Mouse (Mus musculus) embryo, embryonic 9.5 days (tissue): ENCODE data around the gene Tbc1d7.

Source experiments
- DNase-seq: peaks from one replicate; pipeline ENCODE4 v3.0.0-alpha.2; 2017; ENCODE audit errors: extremely low spot score

Gene Tbc1d7

DNA sequence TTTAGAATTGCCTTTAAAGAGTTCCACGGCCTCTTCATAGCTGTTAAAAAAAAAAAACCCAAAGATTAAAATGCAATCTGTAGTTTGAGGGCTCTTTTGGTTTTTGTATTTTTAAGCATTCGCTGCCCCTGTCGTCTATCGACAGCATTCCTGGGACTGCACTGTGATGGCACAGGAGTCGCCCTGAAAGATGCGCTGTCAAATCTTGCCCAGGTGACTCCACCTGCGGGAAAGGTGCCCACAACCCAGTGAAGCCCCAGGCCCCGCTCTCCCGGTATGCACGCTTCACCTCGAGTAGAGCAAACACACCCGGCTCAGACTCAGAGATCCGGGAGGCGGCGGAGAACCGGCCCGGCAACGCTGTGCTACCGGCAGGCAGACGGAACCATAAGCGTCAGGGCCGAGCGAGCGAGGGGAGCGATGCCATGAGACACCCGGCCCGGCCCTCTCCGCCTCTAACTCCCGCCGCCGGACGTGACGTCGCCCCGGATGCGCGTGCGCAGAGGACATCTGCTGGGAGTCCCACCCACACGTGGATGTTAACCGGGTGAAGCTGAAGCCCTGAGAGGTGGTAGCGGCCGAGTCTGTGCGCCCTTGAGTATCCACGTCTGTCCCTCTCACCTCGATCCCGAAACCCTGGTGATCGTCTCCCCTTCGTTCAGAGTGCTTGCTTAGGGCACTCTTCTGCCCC, at the start of gene Tbc1d7:
Gene Tbc1d7 (minus strand): TSS at position 482 of the 691 bp plus-strand sequence.
- DNase-seq = peak; percentile 98

DNA sequence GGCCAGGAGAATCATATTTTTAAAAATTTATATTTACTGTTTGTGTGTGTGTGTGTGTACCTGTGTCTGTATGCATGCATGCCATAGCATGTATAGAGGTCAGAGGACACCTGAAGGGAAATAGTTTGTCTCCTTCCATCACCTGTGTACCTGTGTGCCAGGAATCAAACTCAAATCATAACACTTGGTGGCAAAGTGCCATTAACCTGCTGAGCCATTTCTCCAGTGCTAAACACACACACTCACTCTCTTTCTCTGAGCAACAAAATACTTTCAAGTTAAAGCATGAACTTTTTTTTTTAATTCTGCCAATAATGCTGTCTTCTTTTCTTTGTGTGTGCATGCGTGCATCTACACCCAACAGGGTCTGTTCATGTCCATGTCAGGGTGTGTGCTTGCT, 49.3 kb upstream of the Tbc1d7 start:
- no peak for DNase-seq

DNA sequence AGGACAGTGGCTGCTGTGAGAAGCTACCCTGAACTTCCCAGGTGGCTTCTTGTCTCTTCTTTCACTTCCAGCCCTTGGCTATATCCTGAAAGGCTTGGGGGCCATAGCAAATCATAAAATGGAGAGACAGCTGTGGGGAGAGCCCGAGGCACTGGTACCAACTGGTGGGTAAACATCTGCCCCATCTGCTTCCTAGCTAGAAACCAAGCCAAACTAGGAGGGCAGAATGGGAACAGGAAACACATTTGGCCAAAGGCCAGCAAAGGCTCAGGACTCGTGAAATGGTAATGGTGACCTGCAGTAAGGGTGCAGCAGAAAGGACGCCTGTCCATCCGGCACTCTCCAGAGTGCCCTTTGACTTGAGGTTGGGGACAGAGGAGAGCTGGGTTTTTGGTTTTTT, 47.5 kb upstream of the Tbc1d7 start:
- no peak for DNase-seq

DNA sequence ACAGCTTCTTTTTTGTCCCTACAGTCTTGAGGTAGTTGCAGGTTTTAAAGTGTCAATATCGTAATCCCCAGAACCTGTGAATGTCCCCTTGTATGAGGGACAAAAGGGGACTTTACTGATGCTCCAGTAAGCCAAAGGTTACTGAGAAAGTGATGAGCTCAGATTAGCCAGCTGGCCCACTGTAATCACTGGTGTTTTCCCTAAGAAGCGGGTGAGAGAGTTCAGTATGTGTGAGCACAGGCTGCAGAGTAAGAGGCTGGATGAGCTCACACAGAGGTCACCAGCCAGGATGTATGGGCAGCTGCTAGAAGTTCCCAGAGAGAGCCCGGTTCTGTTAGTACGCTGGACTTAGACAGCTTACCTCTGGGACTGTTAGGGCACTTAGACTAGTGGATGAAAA, 47.0 kb upstream of the Tbc1d7 start:
- DNase-seq = no peak

DNA sequence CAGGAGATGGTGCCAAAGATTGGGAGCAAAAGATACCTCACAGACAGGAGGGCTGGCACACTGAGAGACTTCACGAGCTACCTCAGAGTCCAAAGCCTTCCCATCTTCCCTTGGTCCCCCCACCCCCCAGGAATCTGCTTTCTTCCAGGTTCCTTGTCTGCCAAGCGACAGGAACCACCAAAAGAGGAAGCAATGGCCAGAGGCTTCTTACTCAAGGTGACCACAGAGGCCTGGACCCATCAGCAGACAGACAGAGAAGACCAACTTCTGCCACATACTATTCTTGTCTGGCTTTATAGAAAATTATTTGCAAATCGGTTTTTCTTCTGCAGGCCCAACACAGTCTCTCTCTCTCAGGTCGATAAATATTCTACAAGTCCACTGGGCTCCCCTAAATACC, 46.4 kb upstream of the Tbc1d7 start:
- DNase-seq = no peak

DNA sequence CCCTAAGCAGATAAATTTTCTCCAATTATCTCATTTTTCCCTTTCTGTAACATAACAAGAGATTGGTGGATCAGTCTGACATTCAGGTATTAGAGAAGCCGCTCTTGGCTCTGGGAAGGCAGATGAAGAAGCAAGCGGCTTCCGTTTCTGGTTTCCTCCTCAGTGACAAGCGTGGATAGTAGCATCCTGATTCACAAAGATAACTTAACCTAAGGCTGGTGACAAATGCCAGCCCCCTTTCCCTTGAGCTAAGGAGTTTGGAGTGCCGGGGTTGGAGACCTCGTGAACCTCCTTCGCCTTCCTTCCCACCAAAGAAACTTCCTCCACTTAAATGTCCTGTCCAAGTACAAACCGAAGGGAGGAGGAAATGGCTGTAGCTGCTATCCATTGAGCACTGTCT, 45.8 kb upstream of the Tbc1d7 start:
- DNase-seq = no peak

DNA sequence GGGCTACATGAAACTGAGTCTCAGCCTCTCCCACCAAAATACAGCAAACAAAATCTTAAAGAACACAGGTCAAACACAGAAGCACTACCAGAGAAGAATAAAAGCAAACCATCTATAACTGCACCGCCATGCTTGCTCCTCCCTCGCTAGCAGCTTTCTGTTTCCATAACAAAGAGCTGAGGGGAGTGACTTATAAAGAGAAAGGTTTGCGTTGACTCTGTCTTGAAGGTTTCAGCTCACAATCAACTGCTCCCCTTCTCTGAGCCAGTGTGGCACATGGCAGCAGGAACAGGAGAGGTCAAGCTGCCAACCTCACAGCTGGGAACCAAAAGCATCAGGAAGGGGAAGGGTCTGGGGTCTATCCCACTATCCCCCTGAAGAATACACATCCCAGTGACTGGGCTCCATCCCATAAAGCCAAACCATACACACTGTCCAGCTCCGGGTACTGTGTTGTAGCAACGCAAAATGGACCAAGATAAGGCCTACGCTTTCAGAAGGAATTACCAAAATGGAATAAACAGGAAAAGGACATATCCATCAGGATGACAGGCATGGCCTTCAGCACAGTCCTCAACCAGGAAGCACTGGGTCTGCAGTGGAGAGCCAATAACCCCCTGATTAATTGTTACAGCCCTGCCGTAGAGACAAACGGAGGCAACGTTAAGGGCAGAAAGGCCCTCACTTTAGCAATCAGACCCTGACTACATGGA, 44.8 kb upstream of the Tbc1d7 start:
- DNase-seq = no peak

DNA sequence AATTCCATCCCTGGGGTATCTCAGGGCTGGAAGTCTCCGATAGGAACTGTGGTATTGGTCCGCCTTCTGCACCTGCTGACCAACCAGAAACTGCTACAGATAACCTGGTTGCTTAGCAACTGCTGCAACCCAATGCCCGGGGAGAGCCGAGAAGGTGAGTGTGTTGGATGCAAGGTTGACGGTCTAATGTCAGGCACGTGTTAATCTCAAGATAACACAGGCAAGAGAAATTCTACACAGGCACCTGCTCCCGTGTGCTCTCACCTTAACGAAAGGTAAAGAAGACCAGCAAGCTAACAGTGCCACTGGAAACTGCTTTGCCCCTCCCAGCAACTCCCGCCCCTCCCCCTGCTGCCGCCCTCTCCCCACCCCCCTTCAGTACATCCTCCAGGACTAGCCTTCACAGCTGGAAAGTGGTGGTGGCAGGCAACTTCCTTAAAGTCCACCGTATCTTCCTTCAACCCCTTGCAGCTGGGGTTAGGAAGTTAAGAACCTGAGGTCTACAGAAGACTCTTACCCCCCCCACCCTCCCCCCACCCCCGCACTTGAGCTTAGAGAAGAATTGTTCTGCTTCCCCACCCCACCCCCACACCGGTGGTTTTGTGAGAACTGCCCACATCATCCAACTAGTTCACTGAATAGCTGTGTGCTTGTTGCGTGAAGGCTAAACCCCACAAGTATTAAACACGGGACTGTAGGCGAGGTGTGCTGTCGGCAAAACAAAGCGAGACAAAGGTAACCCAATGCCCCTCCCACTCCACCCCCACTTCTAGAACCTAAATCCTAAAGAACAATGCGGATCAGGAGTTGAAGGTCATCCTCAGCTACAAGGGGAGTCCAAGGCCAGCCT, 44.1 kb upstream of the Tbc1d7 start:
- DNase-seq = no peak

DNA sequence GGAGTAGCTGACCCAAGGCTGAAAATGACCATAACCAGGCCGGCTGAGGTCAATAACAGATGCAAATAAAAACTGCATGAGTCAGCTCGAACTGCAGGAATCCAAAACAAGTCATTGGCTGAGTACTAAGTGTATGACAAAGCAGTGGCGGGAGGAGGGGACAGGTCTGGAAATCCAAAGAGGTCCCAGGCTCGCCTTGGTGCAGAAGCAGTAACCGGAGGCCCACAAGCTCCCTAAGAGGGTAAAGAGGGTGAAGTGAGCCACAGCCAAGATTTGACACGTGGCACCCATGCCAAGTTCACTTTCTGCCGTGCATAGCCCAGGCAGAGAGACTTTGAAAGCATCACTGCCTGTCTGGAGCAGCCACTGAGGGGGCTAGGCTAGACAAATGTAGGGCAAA, 41.0 kb upstream of the Tbc1d7 start:
- DNase-seq = no peak

DNA sequence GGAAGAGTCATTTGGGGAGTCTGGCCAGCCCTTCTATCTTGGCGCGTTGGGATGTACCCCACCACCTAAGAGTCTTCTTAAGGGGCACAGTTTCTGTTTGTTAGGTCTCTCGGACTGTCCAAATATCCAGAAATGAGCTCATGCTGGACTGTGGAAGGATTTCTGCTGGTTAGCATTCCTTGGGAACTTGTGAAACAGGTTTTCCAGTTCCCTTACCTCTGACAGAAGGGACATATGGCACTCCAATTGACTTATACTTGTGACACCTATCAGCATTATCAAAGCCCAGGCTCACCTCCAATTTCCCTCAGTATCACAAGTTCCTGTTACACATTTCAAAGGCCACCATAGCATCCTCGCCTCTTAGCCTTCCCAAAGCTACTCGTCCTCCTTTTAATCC, 39.7 kb upstream of the Tbc1d7 start:
- no peak for DNase-seq

DNA sequence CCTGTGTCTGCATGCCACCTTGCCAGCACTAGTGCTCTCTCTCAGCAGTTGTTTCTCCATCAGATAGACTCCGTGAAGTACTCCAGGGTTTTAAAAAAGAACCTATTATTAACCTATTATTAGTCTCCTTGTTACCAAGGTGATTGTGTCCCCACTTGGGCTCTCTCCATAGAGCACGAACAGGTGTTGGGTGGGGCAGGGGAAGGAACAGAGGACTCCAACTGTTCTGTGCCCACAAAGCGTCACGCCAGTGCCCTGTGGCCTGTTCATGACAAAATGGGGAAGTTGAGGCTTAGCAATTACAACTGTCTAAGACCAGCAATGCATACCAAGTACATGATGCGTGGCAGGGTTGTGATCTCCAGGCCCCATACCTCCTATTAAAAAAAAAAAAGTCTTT, 38.3 kb upstream of the Tbc1d7 start:
- DNase-seq = no peak

DNA sequence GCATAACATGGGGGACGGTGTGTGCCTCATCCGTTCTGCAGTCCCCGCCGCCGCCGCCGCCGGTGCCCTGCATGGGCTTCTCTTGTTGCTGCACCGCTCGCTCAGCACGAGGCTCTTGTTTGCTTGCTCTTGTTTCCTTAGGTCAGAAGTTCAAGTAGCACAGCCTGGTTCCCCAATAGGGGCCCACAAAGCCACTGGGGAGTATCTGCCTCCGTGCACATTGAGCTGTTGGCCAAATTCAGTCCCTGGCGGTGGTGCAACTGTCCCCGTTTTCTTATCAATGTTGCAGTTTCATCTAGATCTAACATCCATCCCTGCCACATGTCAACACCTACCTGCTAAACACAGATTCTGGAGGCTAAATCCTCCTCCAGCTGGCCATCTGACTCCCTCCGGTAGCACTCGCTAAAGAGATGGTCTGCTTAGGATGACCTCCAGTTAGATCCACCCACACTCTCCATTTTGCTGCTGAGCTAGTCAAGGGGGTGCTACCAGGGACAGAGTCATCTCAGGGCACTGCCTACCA, 37.7 kb upstream of the Tbc1d7 start:
- DNase-seq = no peak

DNA sequence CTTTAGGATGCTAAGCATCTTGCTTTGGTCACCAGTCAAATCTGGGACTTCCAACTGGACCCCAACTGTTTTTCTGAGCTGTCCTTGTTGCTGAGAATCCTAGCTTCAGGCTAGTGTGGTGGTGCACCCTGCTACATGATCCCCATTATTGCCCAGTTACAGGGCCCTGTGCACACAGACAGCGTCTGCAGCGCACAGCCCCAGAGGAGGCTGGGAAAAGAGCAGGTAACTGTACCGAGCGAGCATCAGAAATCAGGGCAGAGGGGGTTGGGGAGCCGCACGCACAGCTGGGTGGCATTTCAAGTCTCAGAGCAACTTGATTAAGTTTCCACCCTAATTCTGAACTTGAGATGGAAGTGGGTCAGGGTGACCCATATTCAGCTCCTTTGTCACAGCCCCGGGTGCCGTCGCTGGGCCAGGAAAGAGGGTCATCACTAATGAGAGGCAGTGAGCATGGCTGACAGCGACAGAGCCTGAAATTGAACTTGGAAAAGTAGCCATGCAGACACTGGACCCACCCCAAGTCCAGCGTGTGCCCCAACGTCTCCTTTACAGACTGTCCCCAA, 34.9 kb upstream of the Tbc1d7 start:
- no peak for DNase-seq

DNA sequence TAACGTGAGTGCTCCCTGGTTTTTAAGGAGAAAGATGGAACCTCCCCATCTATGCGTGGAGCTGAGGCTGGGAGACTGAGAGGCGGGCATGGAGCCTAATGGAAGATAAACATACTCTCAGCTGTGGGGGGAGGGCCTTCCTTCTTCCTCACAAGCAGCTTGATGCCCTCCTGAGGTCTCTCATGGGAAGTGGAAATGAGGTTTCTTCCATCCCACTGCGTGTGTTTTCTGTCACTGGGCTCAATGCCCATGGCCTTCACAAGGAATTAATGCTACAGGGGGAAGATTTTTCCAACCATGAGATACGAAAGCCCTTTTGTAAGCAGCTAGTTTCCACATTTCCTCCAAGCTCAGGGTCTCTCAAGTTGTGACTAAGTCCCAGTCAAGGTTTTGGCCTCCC, 32.3 kb upstream of the Tbc1d7 start:
- no peak for DNase-seq

DNA sequence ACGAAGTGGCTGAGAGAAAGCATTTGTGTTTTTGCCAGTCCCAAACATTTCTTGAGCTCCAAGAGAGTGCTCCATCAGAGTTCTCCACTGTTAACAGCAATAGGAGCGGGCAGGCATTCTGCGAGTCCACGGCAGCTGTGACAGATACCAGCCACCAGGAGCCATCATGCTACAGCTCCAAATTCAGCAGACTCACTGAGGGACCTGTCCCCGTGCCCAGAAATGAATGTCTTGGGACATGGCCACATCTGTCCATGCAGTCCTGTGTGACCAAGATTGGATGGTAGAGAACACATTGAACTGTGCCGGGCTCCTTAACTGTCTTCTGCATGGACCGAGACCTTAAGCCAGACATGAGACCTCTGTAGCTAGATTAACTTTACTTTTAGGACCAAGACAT, 31.9 kb upstream of the Tbc1d7 start:
- no peak for DNase-seq

DNA sequence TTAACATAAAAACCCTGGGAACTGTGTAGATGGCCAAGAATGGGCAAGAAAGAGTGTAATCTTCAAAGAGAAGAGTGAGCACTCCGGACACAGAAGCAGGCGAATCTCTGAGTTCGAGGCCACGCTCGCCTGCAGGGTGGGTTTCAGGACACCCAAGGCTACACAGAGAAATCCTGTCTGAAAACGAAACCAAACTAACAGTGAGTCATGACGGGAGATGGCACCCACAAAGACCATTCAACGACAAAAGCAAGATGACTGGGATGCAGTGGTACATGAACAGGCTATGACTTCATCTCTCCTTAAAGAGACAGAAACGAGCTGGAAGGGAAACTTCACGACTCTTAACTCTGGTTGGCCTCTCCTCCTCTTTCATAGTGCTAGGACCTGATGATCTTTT, 31.1 kb upstream of the Tbc1d7 start:
- DNase-seq = no peak

DNA sequence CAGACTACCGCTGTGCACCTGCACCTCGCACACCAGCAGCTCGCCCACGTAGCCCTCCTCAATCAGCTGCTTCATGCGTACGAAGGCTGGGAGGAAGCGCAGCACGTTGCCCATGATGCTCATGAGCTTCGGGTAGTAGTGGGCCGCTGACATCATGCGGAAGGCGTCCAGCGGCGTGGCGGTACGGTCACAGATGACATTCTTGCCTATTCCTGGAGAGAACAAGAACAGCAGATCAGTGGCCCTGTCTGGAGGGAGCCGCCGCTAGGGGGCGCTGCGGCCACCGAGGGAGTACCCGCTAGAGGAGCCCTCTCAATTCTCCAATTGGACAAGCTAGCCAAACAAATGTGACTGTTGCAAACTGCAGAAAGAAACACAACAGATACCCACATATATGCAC, 29.7 kb upstream of the Tbc1d7 start:
- DNase-seq = peak; percentile 60

DNA sequence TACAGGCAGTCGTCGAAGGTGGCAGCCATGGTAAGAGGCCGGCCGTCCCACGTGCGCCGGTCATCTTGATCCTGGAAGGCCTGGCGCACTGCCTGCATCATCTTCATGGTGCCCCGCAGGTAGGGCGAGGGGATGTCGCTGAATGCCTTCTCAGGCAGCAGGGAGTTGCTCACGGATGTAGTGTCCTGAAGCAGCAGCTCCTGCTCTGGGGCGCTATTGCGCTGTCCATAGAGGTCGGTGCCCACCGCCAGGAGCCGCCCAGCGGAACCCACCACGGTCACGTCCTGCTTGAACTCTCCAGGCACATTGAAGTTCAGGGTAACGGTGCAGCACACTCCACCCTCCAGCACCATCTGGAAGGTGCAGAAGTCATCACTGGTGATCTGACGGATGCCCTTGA, 29.2 kb upstream of the Tbc1d7 start:
- no peak for DNase-seq

DNA sequence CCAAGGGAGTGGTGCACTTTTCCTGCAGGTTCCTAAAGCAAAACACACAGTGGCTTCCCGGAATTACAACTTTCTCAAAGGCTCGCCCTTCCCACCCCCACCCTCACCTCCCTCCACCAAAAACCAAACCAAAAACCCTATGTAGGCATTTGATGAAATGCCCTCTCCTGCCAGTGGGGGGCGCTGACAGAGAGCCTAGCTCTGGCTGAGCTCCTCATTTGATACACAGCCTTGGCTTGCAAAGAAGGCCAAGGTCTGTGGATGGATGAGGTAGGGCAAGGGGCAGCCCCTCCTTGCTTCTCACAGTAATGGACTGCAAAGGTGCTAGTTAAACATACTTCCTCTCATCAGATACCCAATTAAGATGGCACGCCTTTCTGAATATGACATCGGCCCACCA, 28.4 kb upstream of the Tbc1d7 start:
- DNase-seq = no peak

DNA sequence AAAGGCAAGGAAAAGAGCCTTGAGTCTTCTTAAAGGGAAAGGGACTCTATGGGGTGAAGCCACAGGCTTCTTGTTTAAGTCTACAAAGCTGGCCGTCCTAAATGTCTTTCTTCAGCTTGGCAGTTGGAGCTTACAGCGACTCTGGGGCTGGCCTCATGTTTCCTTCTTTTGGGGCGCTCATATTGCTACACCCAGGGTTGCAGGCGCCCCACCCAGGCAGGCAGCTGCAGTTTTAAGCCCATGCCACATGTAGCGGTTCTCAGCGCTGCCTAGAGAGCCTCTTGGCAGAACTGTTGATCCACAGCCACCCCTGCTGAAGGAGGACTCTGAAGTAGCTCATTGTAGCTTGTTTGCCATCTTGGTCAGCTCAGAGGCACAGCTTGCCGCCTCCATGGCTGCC, 28.0 kb upstream of the Tbc1d7 start:
- no peak for DNase-seq

DNA sequence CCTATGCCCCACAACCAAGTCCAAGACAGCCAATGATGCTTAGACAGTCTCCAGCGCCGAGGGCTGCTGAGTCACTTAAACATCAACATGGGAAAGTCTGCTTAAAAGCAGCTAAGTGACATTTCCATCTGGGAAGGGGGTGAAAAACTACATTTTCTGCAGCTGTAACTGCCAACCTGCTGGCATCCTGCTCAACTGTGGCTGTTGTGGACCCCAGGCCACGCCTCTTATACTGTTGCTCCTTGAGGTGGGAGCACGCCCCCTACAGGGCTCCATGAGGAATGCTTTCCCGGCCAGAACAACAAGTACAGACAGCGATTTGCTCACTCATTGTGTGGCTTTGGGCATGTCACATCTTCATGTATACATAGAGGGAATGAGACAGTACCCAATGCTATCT, 25.9 kb upstream of the Tbc1d7 start:
- no peak for DNase-seq

DNA sequence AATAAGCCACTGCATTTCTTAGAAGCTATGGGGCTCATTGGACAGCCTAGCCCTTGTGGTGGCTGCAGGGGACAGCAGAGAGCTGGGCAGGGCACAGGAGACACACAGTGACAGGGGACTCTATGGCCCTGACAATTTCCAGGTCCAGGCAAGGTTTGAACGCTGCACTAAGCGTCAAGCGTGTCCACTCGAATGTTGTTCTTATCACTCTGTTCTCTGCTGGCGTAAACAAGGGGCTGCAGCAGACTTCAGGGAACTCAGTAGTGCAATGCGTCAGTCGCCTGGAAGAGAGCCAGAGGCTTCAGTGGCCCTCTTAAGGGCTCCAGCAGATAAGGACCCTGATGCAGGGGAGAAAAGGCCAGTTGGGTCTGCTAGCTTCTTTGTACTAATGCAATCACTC, 24.7 kb upstream of the Tbc1d7 start:
- no peak for DNase-seq
